Mouse (Mus musculus) heart, adult 2 months (tissue): ENCODE data around the gene Ddias.

Experiments
- CTCF ChIP-seq: fragments of 200-600 bp; IDR thresholded peaks from 2 replicates; pipeline ENCODE4 v1.8.1; 2022; ENCODE audit warnings: antibody characterized with exemption, mild to moderate bottlenecking, moderate library complexity
- POLR2A ChIP-seq: fragments of 200-500 bp; IDR thresholded peaks from 2 replicates; pipeline ENCODE4 v1.6.1; 2011; ENCODE audit warnings: mild to moderate bottlenecking, low read depth, low read length, control low read depth; ENCODE audit not compliant: insufficient read depth

DNA sequence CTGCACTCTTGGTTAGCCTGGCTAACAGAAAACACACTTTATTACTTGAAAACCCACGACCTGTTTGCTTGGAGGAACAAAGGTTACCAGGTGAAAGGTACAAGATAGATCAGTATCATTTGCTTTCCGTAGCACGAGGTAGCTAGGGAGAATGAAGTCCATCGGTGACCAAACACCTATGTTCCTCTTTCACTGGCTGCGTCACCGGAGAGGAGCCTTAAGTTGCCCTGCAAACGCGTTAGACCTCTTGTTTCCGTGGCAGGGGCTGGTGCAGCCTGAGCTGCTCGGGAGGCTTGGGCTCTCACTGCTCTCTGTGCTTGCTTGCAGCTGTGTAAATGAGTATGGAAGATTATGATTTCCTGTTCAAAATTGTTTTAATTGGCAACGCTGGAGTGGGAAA lies 54.4 kb downstream of the Ddias start:
- TF ChIP-seq POLR2A (no peak), CTCF (no peak)
